Mouse (Mus musculus): ENCODE measurements around the gene Socs2. TPM values are rescaled to one million over a fixed set of nuclear protein-coding genes. Genes with fewer than 3 reads are reported as not detected.

The Socs2 gene
- polyA plus RNA-seq, 1 experiment from 2014 or later: 126 TPM

GRCm38 (mm10) chr10:95445104-95446056 lies 28.4 kb upstream of the Socs2 start:
- no peak for ATAC-seq (ENCODE audit: low FRiP score)
- H3K9me3 ChIP-seq (replicated peaks): no peaks in the 10 kb centered on the region
- no peak overlapping the region for H3K4me3 ChIP-seq (replicated peaks)
- H3K4me2 ChIP-seq: no peak overlapping the region
- H3K4me1 ChIP-seq: no peaks in the 10 kb centered on the region
- no peak overlapping the region for H3K27ac ChIP-seq (replicated peaks)
- WGBS: 81% methylated on average over 18 of the region's 18 CpGs
- no peaks in the 10 kb centered on the region for H3K36me3 ChIP-seq
- no peak overlapping the region for H3K9ac ChIP-seq (replicated peaks)
- no peaks in the 10 kb centered on the region for H3K27me3 ChIP-seq (replicated peaks)

- Histone ChIP-seq H3K4me3 (replicated peaks) (no peak overlapping the region), H3K36me3 (no peaks in the 10 kb centered on the region), H3K9me3 (replicated peaks) (no peaks in the 10 kb centered on the region), H3K9ac (replicated peaks) (no peak overlapping the region), H3K4me1 (no peaks in the 10 kb centered on the region), H3K27ac (replicated peaks) (no peak overlapping the region), H3K4me2 (no peak overlapping the region), H3K27me3 (replicated peaks) (no peaks in the 10 kb centered on the region)
- no peak for ATAC-seq (ENCODE audit: low FRiP score)
- WGBS: 84% methylated on average over 4 of the region's 4 CpGs
These were observed 25.4 kb upstream of the Socs2 start for GRCm38 (mm10) chr10:95442334-95442733.

DNA sequence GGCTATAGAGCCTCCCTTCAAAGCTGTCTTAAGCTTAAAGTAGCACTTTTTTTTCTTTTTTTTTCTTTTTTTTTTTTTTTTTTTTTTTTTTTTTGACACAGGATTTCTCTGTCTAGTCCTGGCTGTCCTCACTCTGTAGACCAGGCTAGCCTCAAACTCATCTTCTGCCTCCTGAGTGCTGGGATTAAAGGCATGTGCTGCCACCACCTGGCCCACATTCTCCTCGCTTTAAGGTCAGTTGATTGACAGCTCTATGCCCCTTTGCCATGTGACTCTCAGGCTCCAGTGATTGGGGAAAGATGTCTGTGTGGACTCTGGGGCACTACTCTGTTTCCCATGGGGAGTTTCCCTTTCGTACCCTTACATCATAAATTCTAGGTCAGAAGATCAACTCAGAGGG lies 23.6 kb upstream of the Socs2 start:
- Histone ChIP-seq H3K27ac (replicated peaks) (no peak overlapping the region), H3K9ac (replicated peaks) (no peak overlapping the region), H3K4me2 (no peak overlapping the region), H3K27me3 (replicated peaks) (no peaks in the 10 kb centered on the region), H3K36me3 (no peaks in the 10 kb centered on the region), H3K4me3 (replicated peaks) (no peak overlapping the region), H3K4me1 (no peaks in the 10 kb centered on the region), H3K9me3 (replicated peaks) (no peaks in the 10 kb centered on the region)
- ATAC-seq (ENCODE audit: low FRiP score): no peak
- 71% methylated on average over 2 of the region's 2 CpGs for WGBS

DNA sequence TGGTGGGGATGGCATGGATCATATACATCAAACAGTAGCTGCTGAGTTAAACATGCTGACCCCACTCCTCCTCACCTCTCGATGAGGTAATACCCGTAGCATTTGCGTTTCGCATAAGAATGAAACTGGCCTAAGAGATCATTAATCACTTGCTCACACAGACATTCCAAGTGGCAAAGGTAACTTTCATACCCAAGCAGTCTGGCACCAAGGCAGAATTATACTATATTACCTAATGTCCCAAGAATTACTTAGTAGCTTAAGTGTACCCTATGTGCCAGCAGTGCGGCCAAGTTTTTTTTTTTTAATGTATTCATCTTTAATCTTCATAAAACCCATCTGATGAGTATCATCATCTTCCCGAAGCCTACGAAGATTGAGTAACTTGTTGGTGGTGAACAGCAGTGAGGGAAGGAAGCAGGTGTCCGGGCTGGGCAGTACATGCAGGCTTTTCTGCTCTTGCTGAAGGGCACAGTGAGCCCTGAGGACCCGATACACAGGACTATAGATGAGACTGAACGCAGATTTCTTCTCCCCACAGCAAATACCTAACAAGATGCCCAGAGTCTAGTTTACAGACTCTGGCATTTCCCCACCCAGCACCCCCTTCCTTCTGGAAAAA lies 22.8 kb upstream of the Socs2 start:
- Histone ChIP-seq H3K4me1 (no peaks in the 10 kb centered on the region), H3K36me3 (no peaks in the 10 kb centered on the region), H3K9ac (replicated peaks) (no peak overlapping the region), H3K27ac (replicated peaks) (no peak overlapping the region), H3K9me3 (replicated peaks) (no peaks in the 10 kb centered on the region), H3K4me2 (no peak overlapping the region), H3K27me3 (replicated peaks) (no peaks in the 10 kb centered on the region), H3K4me3 (replicated peaks) (no peak overlapping the region)
- WGBS: 90% methylated on average over 10 of the region's 10 CpGs
- ATAC-seq (ENCODE audit: low FRiP score): no peak

GRCm38 (mm10) chr10:95438941-95439340 lies 22.0 kb upstream of the Socs2 start:
- ATAC-seq (ENCODE audit: low FRiP score): no peak
- no peaks in the 10 kb centered on the region for H3K36me3 ChIP-seq

GRCm38 (mm10) chr10:95430271-95430670 lies 13.3 kb upstream of the Socs2 start:
- Histone ChIP-seq H3K27me3 (replicated peaks) (no peaks in the 10 kb centered on the region), H3K27ac (replicated peaks) (no peak overlapping the region), H3K9ac (replicated peaks) (no peak overlapping the region), H3K4me1 (no peaks in the 10 kb centered on the region), H3K9me3 (replicated peaks) (no peaks in the 10 kb centered on the region), H3K4me3 (replicated peaks) (no peak overlapping the region), H3K4me2 (no peak overlapping the region), H3K36me3 (no peaks in the 10 kb centered on the region)
- no peak for ATAC-seq (ENCODE audit: low FRiP score)
- WGBS: 92% methylated on average over 10 of the region's 10 CpGs

More at GRCm38 (mm10) chr10:95438941-95439340, 22.0 kb upstream of the Socs2 start:
- Histone ChIP-seq H3K4me3 (replicated peaks) (no peak overlapping the region), H3K9ac (replicated peaks) (no peak overlapping the region), H3K4me2 (no peak overlapping the region), H3K27ac (replicated peaks) (no peak overlapping the region), H3K9me3 (replicated peaks) (no peaks in the 10 kb centered on the region), H3K27me3 (replicated peaks) (no peaks in the 10 kb centered on the region), H3K4me1 (no peaks in the 10 kb centered on the region)
- WGBS: 80% methylated on average over 11 of the region's 11 CpGs

DNA sequence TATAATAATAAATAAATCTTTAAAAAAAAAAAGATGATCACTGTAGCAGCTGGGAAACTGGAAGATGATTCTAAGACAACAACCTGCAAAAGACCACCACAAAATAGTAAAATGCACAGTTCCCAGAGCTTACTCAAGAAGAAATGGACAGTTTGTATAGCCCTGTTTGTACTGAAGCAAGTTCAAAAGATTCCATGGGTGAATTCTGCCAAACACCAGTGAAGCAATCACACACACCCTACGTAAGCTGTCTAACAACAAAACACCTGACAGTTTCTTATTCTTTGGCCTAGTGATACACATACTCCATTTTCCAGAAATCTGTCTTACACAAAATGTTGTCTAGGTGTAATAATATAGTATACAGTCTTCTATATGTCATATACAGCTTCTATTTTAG lies 12.1 kb upstream of the Socs2 start:
- Histone ChIP-seq H3K4me3 (replicated peaks) (no peak overlapping the region), H3K27ac (replicated peaks) (no peak overlapping the region), H3K9ac (replicated peaks) (no peak overlapping the region), H3K9me3 (replicated peaks) (no peaks in the 10 kb centered on the region), H3K27me3 (replicated peaks) (no peaks in the 10 kb centered on the region), H3K4me1 (no peaks in the 10 kb centered on the region), H3K4me2 (no peak overlapping the region), H3K36me3 (no peaks in the 10 kb centered on the region)
- no peak for ATAC-seq (ENCODE audit: low FRiP score)
- 97% methylated on average over 1 of the region's 1 CpGs for WGBS

- H3K4me2 ChIP-seq: no peak overlapping the region
- H3K4me3 ChIP-seq (replicated peaks): no peak overlapping the region
- H3K36me3 ChIP-seq: no peaks in the 10 kb centered on the region
- no peak overlapping the region for H3K9ac ChIP-seq (replicated peaks)
- WGBS: 91% methylated on average over 9 of the region's 9 CpGs
- no peaks in the 10 kb centered on the region for H3K4me1 ChIP-seq
- H3K27me3 ChIP-seq (replicated peaks): no peaks in the 10 kb centered on the region
- H3K27ac ChIP-seq (replicated peaks): no peak overlapping the region
- ATAC-seq (ENCODE audit: low FRiP score): no peak
- H3K9me3 ChIP-seq (replicated peaks): no peaks in the 10 kb centered on the region
These were observed 9.5 kb upstream of the Socs2 start for GRCm38 (mm10) chr10:95426207-95427115.

GRCm38 (mm10) chr10:95422681-95423080 lies 5.7 kb upstream of the Socs2 start:
- 93% methylated on average over 5 of the region's 5 CpGs for WGBS

DNA sequence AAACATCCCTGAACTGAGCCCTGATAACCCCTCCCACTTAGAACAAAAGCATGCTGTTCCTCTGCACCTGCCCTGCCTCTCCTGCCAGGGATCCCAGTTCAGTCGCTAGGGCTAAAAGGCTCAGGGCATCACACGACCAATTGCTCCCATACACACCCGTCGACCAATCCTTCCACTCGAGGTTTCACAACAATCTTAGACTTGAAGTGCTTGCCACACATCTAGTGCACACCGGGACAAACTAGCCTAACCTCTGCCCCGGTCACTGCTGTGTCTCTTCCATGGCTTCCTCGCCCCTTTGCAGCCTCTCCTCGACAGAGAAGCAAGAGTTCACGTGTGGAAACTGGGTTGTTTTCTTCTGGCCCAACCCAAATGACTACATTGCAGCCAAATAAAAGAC lies 3.3 kb upstream of the Socs2 start:
- H3K4me1 ChIP-seq: peaks cover 15% of the 10 kb centered on the region
- no peak overlapping the region for H3K4me3 ChIP-seq (replicated peaks)
- no peaks in the 10 kb centered on the region for H3K27me3 ChIP-seq (replicated peaks)
- no peak for ATAC-seq (ENCODE audit: low FRiP score)
- H3K4me2 ChIP-seq: no peak overlapping the region
- no peaks in the 10 kb centered on the region for H3K9me3 ChIP-seq (replicated peaks)
- H3K9ac ChIP-seq (replicated peaks): no peak overlapping the region
- no peak overlapping the region for H3K27ac ChIP-seq (replicated peaks)
- 83% methylated on average over 10 of the region's 10 CpGs for WGBS
- H3K36me3 ChIP-seq: no peaks in the 10 kb centered on the region

More at GRCm38 (mm10) chr10:95422681-95423080, 5.7 kb upstream of the Socs2 start:
- no peaks in the 10 kb centered on the region for H3K9me3 ChIP-seq (replicated peaks)
- no peak overlapping the region for H3K9ac ChIP-seq (replicated peaks)
- H3K27ac ChIP-seq (replicated peaks): no peak overlapping the region
- H3K4me1 ChIP-seq: peaks cover 4% of the 10 kb centered on the region
- no peaks in the 10 kb centered on the region for H3K36me3 ChIP-seq
- no peak for ATAC-seq (ENCODE audit: low FRiP score)
- H3K4me3 ChIP-seq (replicated peaks): no peak overlapping the region
- no peaks in the 10 kb centered on the region for H3K27me3 ChIP-seq (replicated peaks)
- no peak overlapping the region for H3K4me2 ChIP-seq

DNA sequence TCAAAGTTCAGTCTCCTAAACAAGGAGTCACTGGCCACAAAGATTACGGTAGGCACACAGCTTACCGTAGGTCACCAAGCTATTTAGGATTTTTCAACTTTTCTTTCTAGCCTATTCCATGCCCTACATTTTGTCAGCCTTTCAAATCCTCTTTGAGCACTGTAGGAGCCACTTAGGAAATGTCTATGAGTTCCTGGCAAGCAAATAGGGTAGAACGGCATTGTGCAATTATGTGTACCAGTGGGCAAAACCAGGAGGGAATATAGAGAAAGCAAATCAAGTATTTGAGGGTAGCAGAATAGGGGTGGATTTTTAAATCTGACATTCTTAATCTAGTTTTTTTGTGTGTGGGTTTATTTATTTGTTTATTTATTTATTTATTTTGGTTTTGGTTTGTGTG lies 2.7 kb upstream of the Socs2 start:
- no peaks in the 10 kb centered on the region for H3K27me3 ChIP-seq (replicated peaks)
- H3K27ac ChIP-seq (replicated peaks): no peak overlapping the region
- H3K9ac ChIP-seq (replicated peaks): no peak overlapping the region
- H3K36me3 ChIP-seq: no peaks in the 10 kb centered on the region
- no peak for ATAC-seq (ENCODE audit: low FRiP score)
- H3K9me3 ChIP-seq (replicated peaks): no peaks in the 10 kb centered on the region
- peaks cover 20% of the 10 kb centered on the region for H3K4me1 ChIP-seq
- no peak overlapping the region for H3K4me3 ChIP-seq (replicated peaks)
- WGBS: 88% methylated on average over 3 of the region's 3 CpGs
- H3K4me2 ChIP-seq: no peak overlapping the region

All from neural tube, embryonic 15.5 days (tissue).